Mouse (Mus musculus): ENCODE data around the gene Cldn15.

GRCm38 (mm10) chr5:136986695-136987137, 20.3 kb downstream of the Cldn15 start, which contains the start of gene Plod3:
- TF ChIP-seq POLR2A (IDR thresholded peaks at IDR 0.05; ENCODE audit: borderline replicate concordance, extremely low read depth, insufficient read depth, insufficient read length, poor library complexity, severe bottlenecking) (peak; percentile 53; the same call in 1 of the 2 replicates), CTCF (IDR thresholded peaks at IDR 0.05; ENCODE audit: borderline replicate concordance, extremely low read depth, insufficient read depth, insufficient read length) (no peak)
